Mouse (Mus musculus) spleen, adult 12 weeks (tissue): Measurements from ENCODE around the gene Sept6.

Experiments
- DNase-seq: peaks from one replicate; pipeline ENCODE4 v3.0.0; 2022; ENCODE audit warnings: low spot score

Gene Sept6

DNA sequence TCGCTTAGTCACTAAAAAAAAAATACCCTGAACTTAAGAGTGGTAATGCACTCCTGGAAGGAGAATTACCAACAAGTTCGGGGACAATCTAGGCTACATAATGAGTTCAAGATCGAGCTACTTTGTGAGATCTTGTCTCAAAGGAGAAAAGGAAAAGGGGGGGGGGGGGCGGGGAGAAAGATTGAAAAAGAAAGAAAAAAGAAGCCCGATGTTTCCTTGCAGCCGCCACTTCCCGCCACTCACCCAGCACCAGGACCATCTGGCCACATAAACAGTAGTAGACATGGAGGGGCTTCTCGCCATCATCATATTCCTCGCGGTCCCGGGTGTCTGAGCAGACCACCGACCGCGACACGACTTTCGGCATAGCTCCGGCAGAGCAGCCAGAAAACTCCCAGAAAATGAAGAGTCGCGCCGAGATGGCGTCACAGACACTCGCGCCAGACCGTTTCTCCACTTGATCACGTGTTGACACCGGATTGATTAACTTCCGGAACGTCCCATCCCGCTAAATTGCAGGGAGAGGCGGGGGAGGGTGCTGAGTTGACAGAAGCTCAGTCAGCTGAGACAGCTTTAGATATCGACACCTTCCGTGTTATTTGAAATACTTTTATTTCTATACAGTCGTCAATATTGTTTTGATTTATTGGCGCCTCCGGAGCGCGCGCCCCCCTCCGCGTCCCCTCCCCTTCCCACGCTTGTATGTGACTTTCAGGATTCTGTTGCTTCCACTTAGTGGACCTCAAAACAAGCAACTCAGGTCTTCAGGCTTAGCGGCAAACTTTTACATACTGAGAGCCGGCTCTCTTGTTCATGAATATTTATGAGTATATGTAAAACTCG, 127.6 kb downstream of the Sept6 start:
- peak; percentile 71 for DNase-seq
